Mouse (Mus musculus) kidney, adult 2 months (tissue): ENCODE data around the gene Tbx2. TPM values are rescaled to one million over a fixed set of nuclear protein-coding genes. Genes with fewer than 3 reads are reported as not detected.

Experiments
- DNase-seq: peaks from one replicate; pipeline ENCODE4 v3.0.0; 2021
- H3K27ac ChIP-seq: fragments of 200-500 bp; 2 replicates; pipeline ENCODE4 v1.5.1; 2012; ENCODE audit warnings: low read depth, low read length, control low read depth, inconsistent platforms; ENCODE audit not compliant: insufficient read depth
- H3K27me3 ChIP-seq: fragments of 200-500 bp; replicated peaks from 2 replicates; pipeline ENCODE4 v1.6.1; 2012; ENCODE audit warnings: mild to moderate bottlenecking, moderate library complexity, low read length, inconsistent platforms; ENCODE audit not compliant: control insufficient read depth, insufficient read depth
- H3K36me3 ChIP-seq: fragments of 200-500 bp; 2 replicates; pipeline ENCODE4 v1.6.1; 2012; ENCODE audit warnings: mild to moderate bottlenecking, moderate library complexity, low read length, inconsistent platforms; ENCODE audit not compliant: control insufficient read depth, insufficient read depth
- H3K4me1 ChIP-seq: fragments of 200-500 bp; 2 replicates; pipeline ENCODE4 v1.6.1; 2011; ENCODE audit warnings: low read length; ENCODE audit not compliant: control insufficient read depth, insufficient read depth
- H3K4me3 ChIP-seq: fragments of 200-500 bp; 2 replicates; pipeline ENCODE4 v1.5.1; 2011; ENCODE audit warnings: mild to moderate bottlenecking, low read depth, low read length, control low read depth; ENCODE audit not compliant: insufficient read depth
- CTCF ChIP-seq: fragments of 200-500 bp; conservative IDR thresholded peaks from 2 replicates; pipeline ENCODE4 v1.5.1; 2011; ENCODE audit warnings: low read depth, mild to moderate bottlenecking, control low read depth, low read length, moderate library complexity, mixed read lengths; ENCODE audit not compliant: insufficient read depth, insufficient read length
- POLR2A ChIP-seq: fragments of 200-500 bp; IDR thresholded peaks from one replicate; pipeline ENCODE4 v1.6.1; 2011; ENCODE audit warnings: low read depth, low read length, control low read depth
- WGBS: fragments of 180-500 bp; shearing (Covaris S2); methylation state at CpG from one replicate; pipeline ENCODE4 v1.1.7; 2018; 5-methylcytosine and 5-hydroxymethylcytosine counted together
- polyA plus RNA-seq: library from polyadenylated mRNA; depleted of rRNA; stranded (reverse); fragments of >200 nt; gene quantifications from 2 replicates; pipeline ENCODE4 v1.2.3, GENCODE M21; 2012

Gene Tbx2
- polyA plus RNA-seq, 1 experiment, result 58.5 TPM

DNA sequence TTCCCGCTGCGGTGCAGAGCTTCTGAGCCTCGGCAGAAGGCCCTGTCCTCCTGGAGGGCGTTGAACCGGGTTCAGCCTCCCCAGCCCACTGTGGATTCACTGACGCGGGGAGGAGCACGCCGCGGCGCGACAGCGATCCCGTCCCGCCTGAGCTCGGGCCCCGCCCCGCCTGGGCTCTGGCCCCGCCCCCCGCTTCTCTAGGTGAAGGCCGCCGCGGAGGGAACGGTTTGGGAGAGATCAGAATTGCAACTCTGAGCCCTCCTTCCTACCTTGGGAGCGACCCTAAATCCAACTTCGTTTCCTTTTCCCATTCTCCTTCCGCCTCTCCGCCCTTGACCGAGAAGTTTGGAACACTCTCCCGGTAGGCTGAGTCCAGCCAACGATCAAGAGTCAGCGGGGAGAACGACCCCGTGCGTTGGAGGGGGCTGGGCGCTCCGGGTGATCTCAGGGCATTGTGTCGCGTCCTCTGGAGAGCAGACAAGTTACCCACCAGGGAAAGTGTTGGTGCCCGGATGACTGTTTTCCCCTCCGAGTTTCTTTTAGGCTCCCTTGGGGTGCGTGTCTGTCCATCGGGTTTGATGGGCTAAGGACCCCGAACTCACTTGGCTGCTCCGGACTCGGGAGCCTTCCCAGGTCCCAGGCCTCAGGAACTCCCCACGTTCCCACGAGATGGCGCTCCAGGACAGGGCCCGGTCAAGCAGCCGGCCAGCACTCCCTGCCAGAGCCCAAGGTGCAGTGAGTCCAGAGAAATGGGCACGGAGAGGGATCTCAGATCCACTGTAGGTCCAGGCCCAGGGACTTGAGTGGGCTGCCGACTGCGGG is 12.0 kb downstream of the Tbx2 start:
- Histone ChIP-seq H3K27ac (peak overlapping the region; percentile 76), H3K4me1 (peaks cover 33% of the 10 kb centered on the region; the same call in 1 of the 2 replicates)
- peak; percentile 92 for DNase-seq

DNA sequence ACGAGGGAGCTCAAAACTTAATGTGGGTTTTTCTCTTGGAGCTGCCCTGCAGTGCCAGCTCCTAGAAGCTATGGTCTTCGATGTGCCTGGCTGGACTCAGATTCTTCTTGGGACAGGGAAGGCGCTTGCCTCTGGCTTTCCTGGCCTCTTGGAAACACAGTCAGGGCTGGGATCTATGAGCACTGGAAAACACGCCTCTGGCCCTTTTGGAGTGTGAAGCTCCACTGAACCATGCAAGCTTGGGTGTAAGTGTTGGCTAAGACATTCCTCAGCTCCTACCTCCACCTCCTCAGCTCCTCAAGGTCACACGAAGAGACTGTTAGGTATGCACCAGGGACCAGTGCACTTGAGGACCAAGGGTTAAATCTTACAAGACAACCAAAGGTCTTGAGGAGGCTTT is 12.6 kb downstream of the Tbx2 start:
- H3K27me3 ChIP-seq, result no peaks in the 10 kb centered on the region
- H3K36me3 ChIP-seq, result peaks cover 1% of the 10 kb centered on the region; the same call in 1 of the 2 replicates
- peak; percentile 84 for DNase-seq
- TF ChIP-seq CTCF (no peak), POLR2A (no peak)
- WGBS, result 26% methylated on average over 5 of the region's 5 CpGs
- peak overlapping the region; percentile 76 for H3K27ac ChIP-seq
- no peak overlapping the region for H3K4me3 ChIP-seq
- peaks cover 33% of the 10 kb centered on the region; the same call in 1 of the 2 replicates for H3K4me1 ChIP-seq

More for the DNA sequence above, 12.0 kb downstream of the Tbx2 start:
- no peaks in the 10 kb centered on the region for H3K27me3 ChIP-seq
- WGBS, result 1% methylated on average over 54 of the region's 54 CpGs
- peaks cover 1% of the 10 kb centered on the region; the same call in 1 of the 2 replicates for H3K36me3 ChIP-seq
- peak overlapping the region; percentile 77 for H3K4me3 ChIP-seq
- TF ChIP-seq CTCF, result peak; percentile 86
- no peak for TF ChIP-seq POLR2A

DNA sequence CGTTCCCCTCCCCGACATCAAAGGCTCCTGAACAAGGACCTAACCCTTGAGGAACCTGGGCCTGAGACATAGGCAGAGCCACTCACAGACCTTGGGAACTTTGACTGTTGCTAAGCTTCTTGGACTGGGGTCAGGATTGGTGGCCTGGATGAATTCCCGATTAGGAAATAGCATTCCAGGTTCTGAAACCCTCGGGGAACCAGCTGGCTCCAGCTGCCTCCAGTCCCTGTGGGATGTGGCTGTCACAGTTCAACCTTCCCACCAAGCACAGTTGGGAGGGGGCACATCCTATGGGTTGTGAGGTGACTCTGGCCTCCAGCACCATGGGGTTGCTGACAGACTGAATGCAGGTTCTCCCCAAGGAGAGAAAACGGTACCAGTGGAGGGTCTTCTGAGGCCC is 13.6 kb downstream of the Tbx2 start:
- DNase-seq, result peak; percentile 83
- Histone ChIP-seq H3K4me3 (no peak overlapping the region), H3K4me1 (peaks cover 33% of the 10 kb centered on the region; the same call in 1 of the 2 replicates), H3K36me3 (no peaks in the 10 kb centered on the region), H3K27ac (peak overlapping the region; percentile 76), H3K27me3 (no peaks in the 10 kb centered on the region)
- WGBS, result 38% methylated on average over 5 of the region's 5 CpGs
- no peak for TF ChIP-seq POLR2A
- no peak for TF ChIP-seq CTCF

DNA sequence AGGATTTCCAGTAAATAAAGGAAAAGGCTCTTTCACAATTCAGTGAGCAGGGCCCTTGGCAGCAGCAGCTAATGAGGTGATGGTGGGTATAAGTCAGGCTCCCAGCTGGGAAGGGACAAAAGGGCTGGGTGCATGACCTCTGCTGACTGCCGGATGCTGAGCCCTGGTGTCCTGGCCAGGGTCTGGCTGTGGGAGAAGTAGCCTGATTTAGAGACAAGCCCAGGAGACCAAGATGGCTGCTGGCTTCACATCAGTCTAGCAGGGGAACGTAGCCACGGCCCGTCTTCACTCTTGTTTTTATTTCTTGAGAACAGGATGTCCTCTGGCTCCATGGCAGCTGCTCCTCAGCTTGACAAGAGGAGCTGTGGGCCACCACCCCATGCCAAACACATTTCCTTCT is 14.2 kb downstream of the Tbx2 start:
- no peaks in the 10 kb centered on the region for H3K36me3 ChIP-seq
- H3K4me3 ChIP-seq, result no peak overlapping the region
- peak; percentile 81 for DNase-seq
- peak overlapping the region; percentile 42 for H3K27ac ChIP-seq
- WGBS, result 36% methylated on average over 4 of the region's 4 CpGs
- TF ChIP-seq POLR2A (no peak), CTCF (no peak)
- no peaks in the 10 kb centered on the region for H3K27me3 ChIP-seq
- peaks cover 33% of the 10 kb centered on the region; the same call in 1 of the 2 replicates for H3K4me1 ChIP-seq

DNA sequence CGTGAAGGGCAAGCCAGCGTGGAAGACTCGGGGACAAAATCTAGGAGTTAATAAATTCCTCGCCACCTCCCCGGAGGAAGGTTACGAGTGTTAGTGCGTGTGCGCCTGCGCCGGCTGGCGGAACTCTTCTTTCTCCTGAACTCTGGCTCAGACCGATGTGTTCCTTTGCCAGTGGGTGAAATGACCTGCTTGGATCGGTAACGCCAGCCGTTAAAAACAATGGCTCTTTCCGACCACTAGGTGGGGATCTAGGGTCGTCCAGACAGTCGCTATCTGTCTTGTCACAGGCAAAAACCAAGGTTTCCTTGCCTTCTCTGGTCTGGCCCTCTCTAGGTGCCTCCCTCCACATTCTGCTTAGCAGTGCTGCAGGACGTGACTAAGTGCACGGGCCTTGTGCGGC is 16.7 kb downstream of the Tbx2 start:
- no peaks in the 10 kb centered on the region for H3K27me3 ChIP-seq
- no peak overlapping the region for H3K4me3 ChIP-seq
- peak; percentile 97 for TF ChIP-seq CTCF
- TF ChIP-seq POLR2A, result no peak
- peak overlapping the region; percentile 11; the same call in 1 of the 2 replicates for H3K27ac ChIP-seq
- WGBS, result 4% methylated on average over 21 of the region's 21 CpGs
- H3K4me1 ChIP-seq, result peaks cover 26% of the 10 kb centered on the region; the same call in 1 of the 2 replicates
- H3K36me3 ChIP-seq, result no peaks in the 10 kb centered on the region
- DNase-seq, result peak; percentile 89

DNA sequence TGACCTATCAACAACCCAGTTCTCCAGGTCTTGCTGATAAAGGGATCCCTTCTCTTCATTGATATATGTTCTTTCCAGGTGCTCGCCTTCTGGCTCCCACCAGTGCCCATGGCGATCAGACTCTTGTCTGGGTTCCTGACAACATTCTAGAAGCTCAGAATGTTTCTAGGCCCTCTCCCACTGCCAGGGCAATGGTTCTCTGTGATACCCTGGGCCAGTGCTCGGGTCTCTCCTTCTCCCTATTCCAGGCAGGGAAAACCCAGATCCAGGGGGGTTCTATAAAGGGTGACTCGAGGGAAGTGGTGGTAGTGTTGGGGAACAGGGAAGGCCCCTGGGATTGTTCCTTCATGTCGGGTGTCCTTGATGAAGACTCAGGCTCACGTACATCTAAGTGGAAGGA is 17.9 kb downstream of the Tbx2 start, which contains the start of gene Gm11444:
TSS of gene Gm11444 (minus strand) at position 101 of the 400 bp plus-strand sequence.
- no peak within 1 kb of the TSS for H3K4me3 ChIP-seq

DNA sequence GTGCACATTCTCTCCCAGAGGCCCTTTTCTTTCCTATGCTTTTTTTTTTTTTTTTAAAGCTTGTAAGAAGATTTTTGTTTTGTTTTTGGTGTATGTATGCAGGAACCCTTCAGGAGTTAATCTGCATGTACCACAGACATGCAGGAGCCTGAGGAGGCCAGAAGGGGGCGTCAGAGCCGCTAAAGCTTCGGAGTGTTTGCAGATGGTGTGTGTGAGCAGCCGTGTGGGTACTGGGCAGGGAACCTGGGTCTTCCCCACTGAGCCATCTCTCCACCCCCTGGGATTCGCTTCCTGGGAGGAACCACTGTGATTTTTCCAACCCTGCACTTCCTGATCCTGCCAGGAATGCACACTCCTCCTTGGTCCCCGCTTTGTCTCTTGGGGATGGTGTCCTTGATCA is 18.4 kb downstream of the Tbx2 start:
- Histone ChIP-seq H3K27ac (no peak overlapping the region), H3K4me3 (no peak overlapping the region), H3K36me3 (no peaks in the 10 kb centered on the region), H3K27me3 (no peaks in the 10 kb centered on the region), H3K4me1 (peaks cover 17% of the 10 kb centered on the region; the same call in 1 of the 2 replicates)
- DNase-seq, result no peak
- TF ChIP-seq POLR2A, result no peak
- peak; percentile 28 for TF ChIP-seq CTCF
- WGBS, result 49% methylated on average over 6 of the region's 6 CpGs

More for the DNA sequence above, 17.9 kb downstream of the Tbx2 start, which contains the start of gene Gm11444:
- no peak for DNase-seq
- 97% methylated on average over 6 of the region's 6 CpGs for WGBS
- Histone ChIP-seq H3K27ac (no peak within 1 kb of the TSS), H3K36me3 (no peaks in the 10 kb centered on the region), H3K4me1 (peaks cover 22% of the 10 kb centered on the region; the same call in 1 of the 2 replicates), H3K27me3 (no peaks in the 10 kb centered on the region)
- TF ChIP-seq POLR2A (no peak), CTCF (no peak)
